Mouse (Mus musculus): Measurements from ENCODE around the gene Nkpd1. TPM values are rescaled to one million over a fixed set of nuclear protein-coding genes. Genes with fewer than 3 reads are reported as not detected.
A peak's percentile ranks its signal among the peaks of the same experiment; 100 is the strongest.

Gene Nkpd1
- polyA plus RNA-seq, 1 experiment from 2014 or later: not detected

DNA sequence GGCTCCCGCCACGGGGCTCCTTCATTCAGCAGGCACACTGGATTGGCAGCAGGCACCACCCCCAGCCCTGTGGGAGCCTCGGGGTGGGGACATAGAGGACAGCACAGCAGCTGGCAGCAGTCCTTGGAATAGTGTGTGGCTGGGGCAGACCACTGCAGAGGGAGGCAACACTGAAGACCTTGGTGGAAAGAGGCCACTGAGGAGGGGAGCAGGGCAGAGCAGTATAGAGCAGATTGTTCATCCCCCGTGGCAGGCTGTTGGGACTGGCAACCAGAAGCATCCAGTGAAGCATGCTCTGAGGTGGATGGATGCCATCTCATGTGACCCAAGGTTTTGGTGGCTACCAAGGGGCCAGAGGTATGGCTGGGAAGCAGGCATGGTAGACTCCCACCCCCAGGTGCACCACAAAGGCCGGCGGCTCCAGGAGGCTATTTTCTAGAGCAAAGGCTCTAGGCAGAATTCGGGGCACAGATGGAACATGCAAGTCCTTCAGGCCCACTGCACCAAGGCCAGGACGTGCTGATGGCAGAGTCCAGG is 24.6 kb downstream of the Nkpd1 start:
- Histone ChIP-seq H3K36me3 (ENCODE audit: control insufficient read depth, insufficient read depth, low read length) (no peaks in the 10 kb centered on the region), H3K9me3 (ENCODE audit: control insufficient read depth, low read depth, low read length) (no peaks in the 10 kb centered on the region), H3K27me3 (ENCODE audit: control insufficient read depth, insufficient read depth, low read length) (no peaks in the 10 kb centered on the region), H3K4me1 (ENCODE audit: control insufficient read depth, insufficient read depth, low read length) (peaks cover 37% of the 10 kb centered on the region), H3K4me3 (ENCODE audit: low read depth, low read length) (no peak overlapping the region), H3K9ac (replicated peaks; ENCODE audit: low read depth, low read length) (no peak overlapping the region; the same call in 1 of the 2 replicates), H3K27ac (ENCODE audit: low read length) (no peak overlapping the region), H3K4me2 (replicated peaks; ENCODE audit: low read depth, low read length) (no peak overlapping the region)
- 0 out of 2 replicates have a peak, but pooled peaks have one; percentile 18 for ATAC-seq (ENCODE audit: insufficient number of reproducible peaks, insufficient read depth, low FRiP score, low read depth)
- WGBS: 69% methylated on average over 8 of the region's 8 CpGs

DNA sequence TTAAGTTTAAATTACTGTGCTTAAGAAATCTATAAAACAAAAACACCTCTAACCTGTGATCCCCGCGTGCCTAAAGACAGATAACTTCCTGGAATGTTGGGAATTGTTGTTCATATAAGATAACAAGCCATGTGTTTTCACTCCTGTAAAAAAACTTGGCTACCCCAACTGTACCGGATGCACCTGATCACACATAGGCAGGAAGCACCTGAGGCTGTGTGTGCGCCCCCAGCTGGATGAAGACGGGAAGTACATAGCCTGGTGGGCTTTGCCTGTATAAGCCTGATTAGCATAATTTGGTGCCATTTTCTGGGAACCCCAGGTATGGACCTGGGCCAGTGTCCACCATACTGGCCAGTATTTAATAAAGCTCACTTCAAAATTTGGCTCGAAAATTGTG is 25.9 kb downstream of the Nkpd1 start:
- Histone ChIP-seq H3K27ac (ENCODE audit: low read length) (no peak overlapping the region), H3K27me3 (ENCODE audit: control insufficient read depth, insufficient read depth, low read length) (no peaks in the 10 kb centered on the region)
- 41% methylated on average over 6 of the region's 6 CpGs for WGBS

DNA sequence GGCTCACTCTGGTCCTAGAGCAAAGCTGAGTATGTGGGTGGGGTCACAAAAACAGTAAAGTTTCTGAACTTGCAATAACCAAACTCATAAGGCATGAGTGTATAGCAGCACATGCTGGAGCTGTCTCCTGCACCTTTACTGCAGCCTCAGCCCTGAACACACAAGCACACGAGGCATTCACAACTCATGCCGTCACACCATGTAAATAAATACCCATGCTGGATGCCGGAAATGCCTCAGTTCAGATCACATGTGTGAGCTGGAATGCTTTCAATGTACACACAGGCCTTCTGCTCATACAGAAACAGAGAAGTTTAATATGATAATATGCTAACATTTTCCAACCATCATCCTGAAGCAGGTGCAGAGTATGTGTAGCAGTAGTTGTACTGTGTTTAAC is 28.4 kb downstream of the Nkpd1 start:
- no peak overlapping the region for H3K9ac ChIP-seq (replicated peaks; ENCODE audit: low read depth, low read length)
- H3K36me3 ChIP-seq (ENCODE audit: control insufficient read depth, insufficient read depth, low read length): no peaks in the 10 kb centered on the region
- H3K27ac ChIP-seq (ENCODE audit: low read length): peak overlapping the region; percentile 78; the same call in 1 of the 2 replicates
- 18% methylated on average over 3 of the region's 3 CpGs for WGBS
- no peak overlapping the region for H3K4me3 ChIP-seq (ENCODE audit: low read depth, low read length)
- H3K4me2 ChIP-seq (replicated peaks; ENCODE audit: low read depth, low read length): no peak overlapping the region
- no peak for ATAC-seq (ENCODE audit: insufficient number of reproducible peaks, insufficient read depth, low FRiP score, low read depth)
- no peaks in the 10 kb centered on the region for H3K9me3 ChIP-seq (ENCODE audit: control insufficient read depth, low read depth, low read length)
- H3K4me1 ChIP-seq (ENCODE audit: control insufficient read depth, insufficient read depth, low read length): peaks cover 49% of the 10 kb centered on the region
- no peaks in the 10 kb centered on the region for H3K27me3 ChIP-seq (ENCODE audit: control insufficient read depth, insufficient read depth, low read length)

More for the DNA sequence above, 25.9 kb downstream of the Nkpd1 start:
- no peak overlapping the region for H3K9ac ChIP-seq (replicated peaks; ENCODE audit: low read depth, low read length)
- H3K4me3 ChIP-seq (ENCODE audit: low read depth, low read length): no peak overlapping the region
- H3K36me3 ChIP-seq (ENCODE audit: control insufficient read depth, insufficient read depth, low read length): no peaks in the 10 kb centered on the region
- no peak overlapping the region for H3K4me2 ChIP-seq (replicated peaks; ENCODE audit: low read depth, low read length)
- no peak for ATAC-seq (ENCODE audit: insufficient number of reproducible peaks, insufficient read depth, low FRiP score, low read depth)
- H3K9me3 ChIP-seq (ENCODE audit: control insufficient read depth, low read depth, low read length): no peaks in the 10 kb centered on the region
- H3K4me1 ChIP-seq (ENCODE audit: control insufficient read depth, insufficient read depth, low read length): peaks cover 46% of the 10 kb centered on the region

DNA sequence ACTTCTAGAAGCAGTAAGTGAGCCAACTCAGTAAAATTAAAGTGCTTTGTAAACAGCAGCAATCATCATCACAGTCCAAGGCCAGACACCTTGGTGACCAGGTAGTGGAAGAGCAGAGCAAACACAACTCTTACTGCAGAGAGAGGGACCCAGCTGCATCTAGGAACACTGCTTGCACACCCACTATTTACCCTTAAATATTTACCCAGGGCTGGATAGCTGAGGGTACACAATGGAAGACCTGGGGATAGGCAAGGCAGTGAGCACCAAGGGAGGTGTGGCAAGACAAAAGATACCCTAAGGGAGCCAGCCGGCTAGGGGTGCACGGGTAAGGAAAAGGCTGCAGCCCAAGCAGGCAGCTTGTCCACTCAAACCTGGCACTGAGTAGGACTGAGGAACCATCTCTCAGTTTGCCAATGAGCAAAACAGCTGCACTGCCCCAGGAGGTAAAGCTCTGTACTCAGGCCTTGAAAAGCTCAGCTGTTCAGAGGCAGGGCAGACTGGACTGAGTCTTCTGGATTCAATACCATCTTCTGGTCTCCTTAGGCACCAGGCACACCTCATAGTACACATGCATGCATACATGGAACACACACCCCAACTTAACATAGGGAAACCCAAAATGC is 29.8 kb downstream of the Nkpd1 start:
- Histone ChIP-seq H3K4me1 (ENCODE audit: control insufficient read depth, insufficient read depth, low read length) (peaks cover 39% of the 10 kb centered on the region), H3K4me3 (ENCODE audit: low read depth, low read length) (no peak overlapping the region), H3K9ac (replicated peaks; ENCODE audit: low read depth, low read length) (no peak overlapping the region), H3K4me2 (replicated peaks; ENCODE audit: low read depth, low read length) (no peak overlapping the region; the same call in 1 of the 2 replicates), H3K27me3 (ENCODE audit: control insufficient read depth, insufficient read depth, low read length) (no peaks in the 10 kb centered on the region), H3K36me3 (ENCODE audit: control insufficient read depth, insufficient read depth, low read length) (no peaks in the 10 kb centered on the region), H3K27ac (ENCODE audit: low read length) (peak overlapping the region; percentile 78), H3K9me3 (ENCODE audit: control insufficient read depth, low read depth, low read length) (no peaks in the 10 kb centered on the region)
- ATAC-seq (ENCODE audit: insufficient number of reproducible peaks, insufficient read depth, low FRiP score, low read depth): peak; percentile 81
- 57% methylated on average over 2 of the region's 2 CpGs for WGBS

DNA sequence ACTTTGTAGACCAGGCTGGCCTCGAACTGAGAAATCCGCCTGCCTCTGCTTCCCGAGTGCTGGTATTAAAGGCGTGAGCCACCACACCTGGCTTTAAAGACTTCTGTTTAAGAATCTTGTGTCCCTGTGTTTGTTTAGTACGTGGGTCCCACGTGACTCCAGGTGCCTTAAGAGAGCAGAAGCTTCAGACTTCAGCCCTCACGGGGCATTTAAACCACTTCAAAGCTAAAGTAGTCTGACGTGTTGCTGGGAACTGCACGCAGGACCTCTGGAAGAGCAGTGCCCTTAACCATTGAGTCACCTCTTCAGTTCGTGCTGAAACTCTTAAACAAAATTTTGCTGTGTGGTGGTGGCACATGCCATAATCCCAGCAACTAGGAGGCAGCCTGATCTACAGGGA is 31.8 kb downstream of the Nkpd1 start:
- Histone ChIP-seq H3K4me3 (ENCODE audit: low read depth, low read length) (no peak overlapping the region), H3K4me1 (ENCODE audit: control insufficient read depth, insufficient read depth, low read length) (peaks cover 33% of the 10 kb centered on the region), H3K9me3 (ENCODE audit: control insufficient read depth, low read depth, low read length) (no peaks in the 10 kb centered on the region), H3K36me3 (ENCODE audit: control insufficient read depth, insufficient read depth, low read length) (no peaks in the 10 kb centered on the region; the same call in 1 of the 2 replicates), H3K9ac (replicated peaks; ENCODE audit: low read depth, low read length) (no peak overlapping the region), H3K27ac (ENCODE audit: low read length) (no peak overlapping the region), H3K4me2 (replicated peaks; ENCODE audit: low read depth, low read length) (no peak overlapping the region), H3K27me3 (ENCODE audit: control insufficient read depth, insufficient read depth, low read length) (no peaks in the 10 kb centered on the region)
- WGBS: 72% methylated on average over 10 of the region's 10 CpGs
- ATAC-seq (ENCODE audit: insufficient number of reproducible peaks, insufficient read depth, low FRiP score, low read depth): no peak

DNA sequence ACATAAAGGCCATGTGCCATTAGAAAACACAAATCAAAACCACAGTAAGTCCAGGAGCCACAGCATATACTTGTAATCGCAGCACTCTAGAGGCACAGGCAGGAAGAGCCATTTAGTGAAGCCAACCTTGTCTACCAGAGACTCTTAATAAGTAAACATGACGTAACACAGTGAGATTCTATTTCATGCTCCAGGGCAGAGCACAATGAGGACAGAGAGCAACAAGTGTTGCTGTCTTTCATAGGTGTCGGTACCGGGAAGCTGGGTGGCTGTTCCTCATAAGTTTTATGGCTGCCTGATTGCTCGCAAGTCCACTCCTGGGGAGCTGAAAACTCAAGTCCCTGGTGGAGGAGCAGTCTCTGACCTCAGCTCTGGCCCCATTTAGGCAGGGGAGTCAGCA is 34.0 kb downstream of the Nkpd1 start:
- Histone ChIP-seq H3K4me1 (ENCODE audit: control insufficient read depth, insufficient read depth, low read length) (peaks cover 17% of the 10 kb centered on the region), H3K27me3 (ENCODE audit: control insufficient read depth, insufficient read depth, low read length) (no peaks in the 10 kb centered on the region), H3K4me2 (replicated peaks; ENCODE audit: low read depth, low read length) (no peak overlapping the region), H3K36me3 (ENCODE audit: control insufficient read depth, insufficient read depth, low read length) (peaks cover 4% of the 10 kb centered on the region), H3K9me3 (ENCODE audit: control insufficient read depth, low read depth, low read length) (no peaks in the 10 kb centered on the region), H3K9ac (replicated peaks; ENCODE audit: low read depth, low read length) (no peak overlapping the region), H3K4me3 (ENCODE audit: low read depth, low read length) (no peak overlapping the region), H3K27ac (ENCODE audit: low read length) (no peak overlapping the region)
- no peak for ATAC-seq (ENCODE audit: insufficient number of reproducible peaks, insufficient read depth, low FRiP score, low read depth)
- 81% methylated on average over 5 of the region's 5 CpGs for WGBS

DNA sequence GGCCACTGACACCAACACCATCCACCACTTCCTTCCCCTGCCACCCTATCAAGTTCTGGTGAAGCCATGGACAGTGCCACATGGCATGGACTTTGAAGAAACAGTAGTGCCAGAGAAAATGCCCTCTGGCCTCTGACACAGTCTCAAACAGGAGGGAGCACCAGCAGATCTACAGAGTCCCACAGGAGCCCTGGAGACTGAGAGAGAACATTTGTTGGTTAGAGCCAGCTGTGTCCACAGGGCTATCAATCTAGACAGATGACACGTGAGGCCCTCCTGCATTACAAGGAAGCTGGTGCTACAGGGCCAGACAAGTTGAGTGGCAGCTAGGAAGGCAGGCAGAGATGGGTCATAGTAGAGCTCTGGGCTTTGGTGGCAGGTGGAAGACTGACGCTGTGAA is 34.8 kb downstream of the Nkpd1 start:
- H3K27ac ChIP-seq (ENCODE audit: low read length): no peak overlapping the region
- no peak overlapping the region for H3K4me2 ChIP-seq (replicated peaks; ENCODE audit: low read depth, low read length)
- H3K9me3 ChIP-seq (ENCODE audit: control insufficient read depth, low read depth, low read length): no peaks in the 10 kb centered on the region
- H3K36me3 ChIP-seq (ENCODE audit: control insufficient read depth, insufficient read depth, low read length): peaks cover 4% of the 10 kb centered on the region
- 0 out of 2 replicates have a peak, but pooled peaks have one; percentile 46 for ATAC-seq (ENCODE audit: insufficient number of reproducible peaks, insufficient read depth, low FRiP score, low read depth)
- WGBS: 35% methylated on average over 2 of the region's 2 CpGs
- no peak overlapping the region for H3K4me3 ChIP-seq (ENCODE audit: low read depth, low read length)
- H3K27me3 ChIP-seq (ENCODE audit: control insufficient read depth, insufficient read depth, low read length): no peaks in the 10 kb centered on the region
- peaks cover 12% of the 10 kb centered on the region; the same call in 1 of the 2 replicates for H3K4me1 ChIP-seq (ENCODE audit: control insufficient read depth, insufficient read depth, low read length)
- H3K9ac ChIP-seq (replicated peaks; ENCODE audit: low read depth, low read length): no peak overlapping the region

DNA sequence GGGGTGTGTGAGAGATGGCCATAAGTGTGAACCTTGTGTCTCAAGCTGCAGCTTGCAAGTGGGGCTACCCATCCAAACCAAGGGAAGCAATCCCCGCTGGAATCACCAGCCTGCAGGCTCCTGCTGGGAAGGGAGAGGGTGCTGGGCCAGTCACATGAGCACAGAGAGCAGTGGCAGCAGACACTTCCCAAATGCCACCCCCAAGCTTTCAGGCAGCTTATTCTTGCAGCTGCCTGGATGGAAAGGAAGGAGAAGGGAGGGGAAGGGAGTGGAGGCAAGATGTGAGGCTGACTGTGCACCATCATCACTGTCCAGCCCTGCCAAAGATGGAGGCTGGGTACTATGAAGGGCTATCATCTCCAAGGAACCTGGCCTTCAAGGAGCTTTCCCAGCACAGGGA is 36.5 kb downstream of the Nkpd1 start:
- Histone ChIP-seq H3K27me3 (ENCODE audit: control insufficient read depth, insufficient read depth, low read length) (no peaks in the 10 kb centered on the region), H3K4me3 (ENCODE audit: low read depth, low read length) (no peak overlapping the region), H3K4me2 (replicated peaks; ENCODE audit: low read depth, low read length) (no peak overlapping the region), H3K27ac (ENCODE audit: low read length) (no peak overlapping the region), H3K4me1 (ENCODE audit: control insufficient read depth, insufficient read depth, low read length) (0 out of 2 replicates have a peak, but pooled peaks cover 1% of the 10 kb centered on the region), H3K36me3 (ENCODE audit: control insufficient read depth, insufficient read depth, low read length) (peaks cover 4% of the 10 kb centered on the region), H3K9ac (replicated peaks; ENCODE audit: low read depth, low read length) (no peak overlapping the region), H3K9me3 (ENCODE audit: control insufficient read depth, low read depth, low read length) (no peaks in the 10 kb centered on the region)
- no peak for ATAC-seq (ENCODE audit: insufficient number of reproducible peaks, insufficient read depth, low FRiP score, low read depth)
- 81% methylated on average over 1 of the region's 1 CpGs for WGBS
